Mouse (Mus musculus): ENCODE results near the gene Mcat. TPM values are rescaled to one million over a fixed set of nuclear protein-coding genes. Genes with fewer than 3 reads are reported as not detected.

Gene Mcat
- polyA plus RNA-seq, 2 experiments, result 32.9 to 42.7 TPM

- no peaks in the 10 kb centered on the region for H3K9me3 ChIP-seq (ENCODE audit: control insufficient read depth, low read length)
- no peak for TF ChIP-seq POLR2A (IDR thresholded peaks at IDR 0.05; ENCODE audit: borderline replicate concordance, extremely low read depth, insufficient read depth, insufficient read length)
- H3K36me3 ChIP-seq (ENCODE audit: control insufficient read depth, insufficient read depth, low read length), result no peaks in the 10 kb centered on the region
- ATAC-seq (ENCODE audit: low FRiP score, low read depth), result no peak
- no peak overlapping the region for H3K27ac ChIP-seq (replicated peaks; ENCODE audit: low read depth, low read length)
- H3K4me1 ChIP-seq (ENCODE audit: control insufficient read depth, insufficient read depth, low read length), result peaks cover 15% of the 10 kb centered on the region
- 88% methylated on average over 3 of the region's 3 CpGs for WGBS
- H3K4me3 ChIP-seq (replicated peaks; ENCODE audit: low read length), result no peak overlapping the region
- H3K4me2 ChIP-seq (replicated peaks; ENCODE audit: low read depth, low read length, severe bottlenecking), result no peak overlapping the region
- no peak for DNase-seq (ENCODE audit: low spot score)
- no peak overlapping the region for H3K9ac ChIP-seq (ENCODE audit: low read depth, low read length, severe bottlenecking)
- no peaks in the 10 kb centered on the region for H3K27me3 ChIP-seq (ENCODE audit: control insufficient read depth, insufficient read depth, low read length)
These were observed 1.8 kb upstream of the Mcat start for GRCm38 (mm10) chr15:83565434-83565833.

- DNase-seq (ENCODE audit: low spot score) (peak; percentile 50), ATAC-seq (ENCODE audit: low FRiP score, low read depth) (peak; percentile 38; the same call in 1 of the 2 replicates)
- Histone ChIP-seq H3K4me3 (replicated peaks; ENCODE audit: low read length) (peak overlapping the region; percentile 49), H3K4me1 (ENCODE audit: control insufficient read depth, insufficient read depth, low read length) (peaks cover 15% of the 10 kb centered on the region), H3K4me2 (replicated peaks; ENCODE audit: low read depth, low read length, severe bottlenecking) (peak overlapping the region; percentile 95), H3K9ac (ENCODE audit: low read depth, low read length, severe bottlenecking) (peak overlapping the region; percentile 59), H3K36me3 (ENCODE audit: control insufficient read depth, insufficient read depth, low read length) (no peaks in the 10 kb centered on the region), H3K27me3 (ENCODE audit: control insufficient read depth, insufficient read depth, low read length) (no peaks in the 10 kb centered on the region), H3K27ac (replicated peaks; ENCODE audit: low read depth, low read length) (no peak overlapping the region), H3K9me3 (ENCODE audit: control insufficient read depth, low read length) (no peaks in the 10 kb centered on the region)
- no peak for TF ChIP-seq POLR2A (IDR thresholded peaks at IDR 0.05; ENCODE audit: borderline replicate concordance, extremely low read depth, insufficient read depth, insufficient read length)
- WGBS, result 2% methylated on average over 27 of the region's 27 CpGs
These were observed 467 bp upstream of the Mcat start for GRCm38 (mm10) chr15:83563857-83564651.

- H3K4me1 ChIP-seq (ENCODE audit: control insufficient read depth, insufficient read depth, low read length), result peaks cover 15% of the 10 kb centered on the region
- H3K9ac ChIP-seq (ENCODE audit: low read depth, low read length, severe bottlenecking), result peak overlapping the region; percentile 5; the same call in 1 of the 2 replicates
- peak overlapping the region; percentile 49; the same call in 1 of the 2 replicates for H3K4me3 ChIP-seq (replicated peaks; ENCODE audit: low read length)
- ATAC-seq (ENCODE audit: low FRiP score, low read depth), result peak; percentile 56
- no peak for TF ChIP-seq POLR2A (IDR thresholded peaks at IDR 0.05; ENCODE audit: borderline replicate concordance, extremely low read depth, insufficient read depth, insufficient read length)
- DNase-seq (ENCODE audit: low spot score), result peak; percentile 83
- H3K4me2 ChIP-seq (replicated peaks; ENCODE audit: low read depth, low read length, severe bottlenecking), result peak overlapping the region; percentile 95
- no peaks in the 10 kb centered on the region for H3K36me3 ChIP-seq (ENCODE audit: control insufficient read depth, insufficient read depth, low read length)
- 35% methylated on average over 15 of the region's 15 CpGs for WGBS
- H3K27me3 ChIP-seq (ENCODE audit: control insufficient read depth, insufficient read depth, low read length), result no peaks in the 10 kb centered on the region
- no peaks in the 10 kb centered on the region for H3K9me3 ChIP-seq (ENCODE audit: control insufficient read depth, low read length)
- no peak overlapping the region for H3K27ac ChIP-seq (replicated peaks; ENCODE audit: low read depth, low read length)
These were observed 839 bp downstream of the Mcat start for GRCm38 (mm10) chr15:83562626-83563270.

- WGBS, result 62% methylated on average over 5 of the region's 5 CpGs
- no peak for ATAC-seq (ENCODE audit: low FRiP score, low read depth)
- peaks cover 15% of the 10 kb centered on the region for H3K4me1 ChIP-seq (ENCODE audit: control insufficient read depth, insufficient read depth, low read length)
- no peak overlapping the region for H3K9ac ChIP-seq (ENCODE audit: low read depth, low read length, severe bottlenecking)
- H3K4me2 ChIP-seq (replicated peaks; ENCODE audit: low read depth, low read length, severe bottlenecking), result no peak overlapping the region
- no peaks in the 10 kb centered on the region for H3K9me3 ChIP-seq (ENCODE audit: control insufficient read depth, low read length)
- no peak overlapping the region for H3K4me3 ChIP-seq (replicated peaks; ENCODE audit: low read length)
- no peak for TF ChIP-seq POLR2A (IDR thresholded peaks at IDR 0.05; ENCODE audit: borderline replicate concordance, extremely low read depth, insufficient read depth, insufficient read length)
- no peaks in the 10 kb centered on the region for H3K27me3 ChIP-seq (ENCODE audit: control insufficient read depth, insufficient read depth, low read length)
- no peaks in the 10 kb centered on the region for H3K36me3 ChIP-seq (ENCODE audit: control insufficient read depth, insufficient read depth, low read length)
- H3K27ac ChIP-seq (replicated peaks; ENCODE audit: low read depth, low read length), result no peak overlapping the region
- DNase-seq (ENCODE audit: low spot score), result no peak
These were observed 2.6 kb downstream of the Mcat start for GRCm38 (mm10) chr15:83560941-83561477.

All from limb, embryonic 14.5 days (tissue).